Mouse (Mus musculus): ENCODE measurements around the gene Mlxip.

Mlxip gene

GRCm38 (mm10) chr5:123436071-123436779, 41.6 kb downstream of the Mlxip start:
- DNase-seq: no peak

DNA sequence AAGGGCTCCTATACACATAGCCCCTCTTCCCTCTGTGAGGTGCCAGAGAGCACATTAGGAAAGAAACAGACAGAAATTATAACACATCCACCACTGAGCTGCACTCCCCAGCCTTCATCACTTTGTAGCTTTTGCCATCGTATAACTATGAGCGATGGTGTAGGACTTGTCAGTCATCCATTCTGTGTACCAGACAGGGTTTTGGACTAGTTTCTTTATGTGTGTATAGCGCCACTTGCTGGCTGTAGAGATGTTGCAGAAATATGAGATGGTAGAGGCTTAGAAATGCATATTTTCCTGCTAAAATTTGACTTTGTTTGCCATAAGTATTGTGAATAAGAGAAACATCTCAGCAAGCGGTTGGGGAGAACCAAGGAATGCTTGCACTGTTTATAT, 42.2 kb downstream of the Mlxip start:
- peak; percentile 67 for DNase-seq

DNA sequence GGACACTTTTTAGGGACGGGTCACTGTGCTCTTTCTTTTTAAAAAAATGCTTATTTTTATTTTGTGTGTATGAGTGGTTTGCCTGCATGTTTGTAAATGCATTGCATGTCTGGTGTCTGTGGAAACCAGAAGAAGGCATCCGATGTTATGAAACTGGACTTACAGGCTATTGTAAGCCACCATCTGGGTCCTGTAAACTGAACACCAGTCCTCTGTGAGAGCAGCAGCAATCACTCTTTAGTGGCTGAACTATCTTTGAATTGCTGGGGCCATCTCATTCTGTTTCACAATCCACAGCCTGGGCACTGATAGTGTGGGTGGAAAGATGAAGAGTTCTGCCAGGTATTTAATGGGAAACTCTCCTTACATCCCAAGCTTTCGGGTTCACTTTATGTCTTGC, 43.8 kb downstream of the Mlxip start:
- DNase-seq: no peak

DNA sequence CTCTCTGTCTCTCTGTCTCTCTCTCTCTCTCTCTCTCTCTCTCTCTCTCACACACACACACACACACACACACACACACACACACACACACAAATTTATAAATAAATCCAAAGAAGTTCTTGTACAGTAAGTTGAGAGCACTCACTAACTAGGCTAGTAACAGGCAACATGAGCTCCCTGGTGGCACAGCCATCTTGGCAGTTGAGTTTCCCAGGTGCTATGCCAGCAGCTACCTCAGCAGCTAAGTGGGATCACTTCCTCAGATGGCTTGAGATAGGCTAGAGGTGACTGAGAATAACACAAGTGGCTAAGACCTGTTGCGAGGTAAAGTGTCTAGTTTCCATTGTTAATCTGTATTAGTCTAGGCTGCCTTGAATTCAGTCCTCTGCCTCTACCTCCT, 44.7 kb downstream of the Mlxip start:
- no peak for DNase-seq

DNA sequence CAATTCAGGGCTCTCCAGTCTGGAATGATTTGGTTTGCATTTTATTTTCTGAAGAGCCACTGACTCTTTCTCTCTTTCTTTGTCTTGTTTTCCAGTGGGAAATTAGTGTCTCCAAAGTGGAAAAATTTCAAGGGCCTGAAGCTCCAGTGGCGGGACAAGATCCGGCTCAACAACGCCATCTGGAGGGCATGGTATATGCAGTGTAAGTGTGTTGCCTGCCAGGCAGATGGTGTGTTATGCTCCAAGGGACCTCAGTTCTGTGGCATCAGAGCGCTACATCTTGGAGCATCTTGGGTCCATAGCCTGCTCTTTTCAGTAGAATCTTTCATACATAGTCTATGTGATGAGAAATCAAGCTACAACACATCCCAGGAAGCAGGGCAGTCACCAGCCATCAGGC, 45.3 kb downstream of the Mlxip start:
- DNase-seq: peak; percentile 45

GRCm38 (mm10) chr5:123440664-123441063, 46.1 kb downstream of the Mlxip start:
- DNase-seq: no peak

GRCm38 (mm10) chr5:123442283-123442682, 47.7 kb downstream of the Mlxip start:
- DNase-seq: no peak

DNA sequence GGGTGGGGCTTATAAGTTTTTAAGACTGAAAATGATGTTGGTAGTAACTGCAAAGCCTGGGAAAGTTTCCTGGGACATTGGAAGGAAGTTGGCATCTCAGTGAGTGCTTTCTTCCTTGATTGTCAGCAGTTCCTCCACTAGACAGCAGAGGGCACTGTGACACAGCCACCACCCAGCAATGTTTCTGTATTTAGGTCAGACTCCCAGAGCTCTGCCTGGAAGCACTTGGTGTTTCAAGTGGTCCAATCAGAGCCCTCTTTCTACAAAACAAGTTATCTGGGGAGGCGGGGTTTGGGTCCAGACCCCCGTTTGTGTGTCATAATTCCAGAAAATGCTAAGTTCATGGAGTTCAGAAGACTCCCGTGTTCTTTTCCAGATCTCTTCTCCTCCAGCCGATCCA, 49.5 kb downstream of the Mlxip start:
- peak; percentile 74 for DNase-seq

- no peak for DNase-seq
These were observed 50.3 kb downstream of the Mlxip start for GRCm38 (mm10) chr5:123444849-123445334.

- DNase-seq: no peak
These were observed 57.3 kb downstream of the Mlxip start for GRCm38 (mm10) chr5:123451886-123452285.

- no peak for DNase-seq
These were observed 66.8 kb downstream of the Mlxip start for GRCm38 (mm10) chr5:123461420-123461819.

GRCm38 (mm10) chr5:123464638-123465037, 70.0 kb downstream of the Mlxip start:
- no peak for DNase-seq

DNA sequence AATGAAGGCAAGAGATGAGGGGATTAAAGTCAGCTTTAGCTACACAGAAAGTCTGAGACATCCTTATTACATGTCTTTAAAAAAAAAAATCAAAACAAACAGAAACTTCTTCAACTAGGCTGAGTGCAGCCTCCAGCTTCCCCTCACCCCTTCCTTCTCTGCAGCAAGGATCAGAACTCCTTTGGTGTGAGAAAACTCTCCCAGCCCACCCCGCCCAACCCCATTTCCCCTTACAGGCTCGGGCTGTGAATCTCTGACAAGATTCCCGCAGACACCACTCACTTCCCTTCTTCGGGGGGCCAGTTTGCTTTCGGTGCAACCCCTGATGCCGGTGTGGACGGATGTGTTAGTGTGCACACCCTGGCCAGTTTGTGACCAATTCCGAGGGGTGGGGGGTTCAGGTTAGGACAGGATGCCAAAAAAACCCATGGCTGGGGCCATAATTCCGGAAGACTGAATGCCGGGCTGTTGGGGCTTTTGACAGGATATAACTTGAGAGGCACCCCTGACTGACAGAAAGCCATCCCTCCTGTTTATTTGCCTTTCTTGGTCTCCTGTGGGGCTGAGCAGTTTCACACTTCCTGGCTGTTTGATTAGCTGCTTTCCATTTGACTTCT, 76.3 kb downstream of the Mlxip start:
- no peak for DNase-seq

DNA sequence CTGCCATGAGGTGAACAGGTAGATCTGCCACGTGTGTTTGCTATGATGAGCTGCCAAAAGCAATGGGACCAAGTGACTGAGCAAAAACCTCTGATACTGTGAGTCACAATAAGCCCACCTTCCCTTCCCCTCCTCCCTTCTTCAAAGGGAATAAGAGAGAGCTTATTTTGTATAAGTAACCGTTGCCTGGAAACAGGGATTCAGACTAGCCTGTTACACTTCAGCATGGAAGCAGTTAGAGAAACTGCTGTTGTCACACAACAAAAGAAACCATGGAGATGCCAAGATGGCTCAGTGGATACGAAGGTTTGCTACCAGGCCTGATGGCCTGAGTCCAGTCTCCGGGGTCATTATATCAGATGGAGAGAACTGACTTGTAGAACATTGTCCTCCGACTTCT, 79.2 kb downstream of the Mlxip start:
- no peak for DNase-seq

GRCm38 (mm10) chr5:123487659-123488395, 93.2 kb downstream of the Mlxip start:
- no peak for DNase-seq

DNA sequence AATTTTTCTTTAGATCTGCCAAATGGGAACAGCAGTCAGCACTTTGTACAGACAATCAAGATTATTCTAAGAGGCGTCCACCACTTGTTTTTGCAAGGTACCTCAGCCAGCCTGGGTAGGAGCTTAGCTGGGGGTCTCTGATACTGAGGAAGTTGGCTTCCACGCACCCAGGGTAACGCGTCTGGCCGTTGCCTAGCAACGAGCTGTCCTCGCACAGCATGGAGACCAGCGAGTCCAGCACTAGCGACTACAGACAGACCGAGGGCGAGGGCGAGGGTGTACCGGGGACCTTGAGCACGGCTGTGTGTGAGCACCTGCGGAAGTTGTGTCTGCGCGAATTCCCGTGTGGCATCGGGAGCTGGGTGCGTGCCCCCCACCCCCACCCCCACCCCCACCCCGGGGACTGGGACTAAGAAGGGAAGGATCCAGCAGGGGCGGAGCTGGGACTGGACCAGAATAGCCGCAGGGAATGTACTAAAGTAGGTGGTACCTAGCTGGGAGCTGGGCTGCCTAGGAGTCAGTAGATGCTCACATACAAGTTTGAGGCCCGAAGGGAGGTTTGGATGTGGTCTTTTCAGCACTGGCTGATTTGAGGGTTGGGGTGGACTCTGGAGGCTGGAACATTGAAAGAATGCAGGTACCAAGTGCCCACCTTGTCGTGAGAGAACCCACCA, 94.7 kb downstream of the Mlxip start, which contains the start of the genes Lrrc43 and Il31:
Lrrc43 (plus strand) TSS at position 194 of the 674 bp plus-strand sequence.
Il31 (minus strand) TSS at position 378 of the 674 bp plus-strand sequence.
- no peak for DNase-seq

- DNase-seq: no peak
These were observed 95.3 kb downstream of the Mlxip start for GRCm38 (mm10) chr5:123489935-123490334.

GRCm38 (mm10) chr5:123499717-123500116, 105.1 kb downstream of the Mlxip start:
- peak; percentile 57 for DNase-seq

DNA sequence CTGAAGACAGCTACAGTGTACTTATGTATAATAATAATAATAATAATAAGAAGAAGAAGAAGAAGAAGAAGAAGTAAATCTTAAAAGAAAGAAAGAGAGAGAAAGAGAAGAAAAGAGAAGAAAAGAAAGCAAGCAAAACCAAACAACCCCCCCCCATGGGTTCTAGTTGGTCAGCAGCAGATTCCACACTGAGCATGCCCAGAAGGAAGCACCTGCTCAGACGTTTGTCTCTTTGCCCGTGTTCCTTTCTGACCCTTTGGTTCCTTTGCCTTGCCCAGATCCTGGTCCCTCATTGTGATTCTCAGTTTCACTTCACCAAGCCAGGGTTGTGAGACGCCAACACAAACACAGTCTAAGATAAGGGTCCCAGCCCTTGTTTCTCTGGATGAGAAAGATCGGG, 107.4 kb downstream of the Mlxip start:
- DNase-seq: no peak
